Mouse (Mus musculus): Measurements from ENCODE around the gene BC107364.
"Not testable (repeated sequence)": the region's sequence is repeated elsewhere in the genome, so short reads cannot be mapped to it uniquely, and the experiment has no call there.

BC107364 gene

GRCm38 (mm10) chr3:96449762-96450585 lies 2.1 kb downstream of the BC107364 start:
- not testable (repeated sequence) for DNase-seq

- DNase-seq, result no peak
Observed at GRCm38 (mm10) chr3:96445436-96445835, 6.7 kb downstream of the BC107364 start.

GRCm38 (mm10) chr3:96440578-96440977 lies 11.5 kb downstream of the BC107364 start:
- DNase-seq, result peak; percentile 43 to 65

GRCm38 (mm10) chr3:96435557-96436091 lies 16.5 kb downstream of the BC107364 start:
- DNase-seq, result no peak

GRCm38 (mm10) chr3:96432207-96432606 lies 19.9 kb downstream of the BC107364 start:
- no peak for DNase-seq

- DNase-seq, result peak; percentile 25 to 29
Observed at GRCm38 (mm10) chr3:96429819-96430132, 22.3 kb downstream of the BC107364 start.

GRCm38 (mm10) chr3:96428941-96429818 lies 22.9 kb downstream of the BC107364 start:
- DNase-seq, result no peak

- no peak for DNase-seq
Observed at GRCm38 (mm10) chr3:96427761-96428462, 24.2 kb downstream of the BC107364 start.

- no peak for DNase-seq
Observed at GRCm38 (mm10) chr3:96427311-96427710, 24.8 kb downstream of the BC107364 start.

GRCm38 (mm10) chr3:96426268-96426667 lies 25.8 kb downstream of the BC107364 start:
- DNase-seq, result no peak

GRCm38 (mm10) chr3:96424447-96424846 lies 27.7 kb downstream of the BC107364 start:
- DNase-seq, result not testable (repeated sequence)

GRCm38 (mm10) chr3:96423889-96424288 lies 28.2 kb downstream of the BC107364 start:
- DNase-seq, result no peak

- no peak for DNase-seq
Observed at GRCm38 (mm10) chr3:96420796-96421195, 31.3 kb downstream of the BC107364 start.

- DNase-seq, result not testable (repeated sequence)
Observed at GRCm38 (mm10) chr3:96418902-96419301, 33.2 kb downstream of the BC107364 start.

GRCm38 (mm10) chr3:96417850-96418815 lies 34.0 kb downstream of the BC107364 start:
- DNase-seq, result no peak

- no peak for DNase-seq
Observed at GRCm38 (mm10) chr3:96416595-96416994, 35.5 kb downstream of the BC107364 start.

- no peak for DNase-seq
Observed at GRCm38 (mm10) chr3:96416056-96416455, 36.0 kb downstream of the BC107364 start.

- DNase-seq, result no peak
Observed at GRCm38 (mm10) chr3:96414951-96415327, 37.2 kb downstream of the BC107364 start.

- peak; percentile 76 to 88 for DNase-seq
Observed at GRCm38 (mm10) chr3:96414126-96414950, 37.8 kb downstream of the BC107364 start.

- DNase-seq, result no peak
Observed at GRCm38 (mm10) chr3:96413581-96414125, 38.5 kb downstream of the BC107364 start.

Measured in spleen, adult 18-20 months (tissue).